Mouse (Mus musculus) right cerebral cortex, postnatal 10 days (tissue): ENCODE measurements around the gene Mybbp1a.

Experiments
- DNase-seq, 2 experiments: peaks; one replicate each; pipeline ENCODE4 v3.0.0; 2021; ENCODE audit warnings: low spot score in 2 of 2

Mybbp1a gene

DNA sequence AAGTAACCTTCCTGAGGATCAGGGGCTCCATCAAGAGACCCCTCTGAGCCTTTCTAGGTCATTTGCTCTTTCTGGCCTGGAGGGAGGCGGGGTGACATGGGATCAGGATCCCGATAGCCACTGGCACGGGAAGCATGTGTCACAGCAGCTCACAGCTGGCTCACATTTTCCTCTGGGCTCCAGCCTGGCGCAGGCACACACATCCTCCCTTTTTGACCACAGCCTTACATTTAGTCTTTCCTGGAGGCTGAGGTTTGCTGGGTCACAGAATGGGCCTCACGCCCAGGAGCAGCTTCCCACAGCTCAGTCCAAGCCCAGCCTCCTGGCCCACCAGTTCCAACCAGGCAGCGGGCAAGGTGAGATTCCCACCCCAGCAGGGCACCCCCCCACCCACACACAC lies 37.1 kb downstream of the Mybbp1a start:
- no peak for DNase-seq

DNA sequence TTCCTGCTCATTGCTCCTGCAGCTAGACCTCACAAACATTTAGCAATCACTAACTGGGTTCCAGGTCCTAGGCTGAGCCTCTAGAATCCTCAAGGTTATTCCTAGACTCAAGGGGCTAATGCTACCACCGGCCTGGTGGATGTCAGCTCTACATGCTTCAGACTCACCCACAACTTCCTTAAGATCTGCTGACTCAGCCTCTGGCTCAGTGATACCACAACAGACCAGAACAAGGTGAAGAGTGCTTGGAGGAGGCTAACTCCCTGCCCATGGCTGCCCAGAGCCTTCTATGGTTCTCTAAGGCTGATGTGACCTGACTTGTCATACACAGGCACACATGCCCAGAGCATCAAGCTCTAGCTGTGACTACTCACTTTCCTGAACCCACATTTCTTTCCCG lies 38.3 kb downstream of the Mybbp1a start:
- DNase-seq, result no peak

DNA sequence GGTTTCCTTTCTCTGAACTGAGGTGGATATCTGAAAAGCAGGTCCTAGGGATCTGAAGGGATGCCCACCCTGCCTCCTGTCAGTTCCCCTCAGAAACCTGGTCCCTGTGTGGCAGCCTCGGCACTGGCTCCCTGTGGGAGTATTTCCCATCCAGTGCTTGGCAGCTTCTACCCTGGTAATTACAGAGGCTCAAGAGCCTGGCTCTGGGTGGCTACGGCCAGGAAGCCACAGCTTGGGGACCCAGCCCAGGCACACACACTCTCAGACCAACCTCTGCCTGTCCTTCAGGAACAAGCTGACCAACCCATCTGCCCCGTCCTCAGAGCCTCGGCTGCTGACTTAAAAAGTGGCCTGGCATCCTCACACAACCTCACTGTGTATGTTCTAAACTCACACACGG lies 40.2 kb downstream of the Mybbp1a start:
- no peak for DNase-seq

DNA sequence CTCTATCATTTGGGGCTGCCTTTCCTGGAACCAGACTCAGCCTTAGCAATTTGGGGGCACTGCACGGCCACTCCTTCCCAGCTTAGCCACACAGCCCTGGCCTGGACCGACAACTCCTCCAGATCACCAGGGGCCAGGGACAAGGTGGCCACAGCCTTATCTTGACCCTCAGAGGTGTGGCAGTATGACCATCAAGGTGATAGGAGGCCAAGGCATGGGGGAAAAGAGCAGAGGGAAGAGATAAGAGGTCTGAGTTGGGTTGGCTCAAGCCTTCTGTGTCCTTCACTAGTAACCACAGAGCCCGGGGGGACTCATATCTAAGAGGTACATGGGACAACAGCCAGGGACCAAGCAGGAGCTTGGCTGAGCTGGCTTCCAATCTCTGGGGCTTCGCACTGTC lies 40.8 kb downstream of the Mybbp1a start:
- DNase-seq, result no peak

DNA sequence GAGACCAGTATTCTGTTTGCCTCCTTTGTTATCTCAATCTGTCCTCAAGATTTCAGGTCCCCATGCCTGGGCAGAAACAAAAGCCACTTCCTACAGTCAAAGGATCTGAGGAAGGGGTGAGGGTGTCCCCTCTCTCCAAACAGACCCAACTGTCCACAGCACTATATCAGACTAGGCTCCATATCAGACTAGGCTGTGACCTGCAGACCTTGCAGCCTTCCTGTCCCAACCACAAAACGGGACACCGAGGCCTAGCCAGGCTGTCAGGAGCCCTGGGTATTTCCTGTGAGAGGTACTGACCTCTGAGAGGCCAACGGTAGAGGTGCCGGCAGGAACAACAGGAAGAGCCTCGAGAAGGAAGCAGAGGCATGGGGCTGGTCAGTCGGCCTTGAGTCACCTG lies 43.4 kb downstream of the Mybbp1a start:
- no peak for DNase-seq

DNA sequence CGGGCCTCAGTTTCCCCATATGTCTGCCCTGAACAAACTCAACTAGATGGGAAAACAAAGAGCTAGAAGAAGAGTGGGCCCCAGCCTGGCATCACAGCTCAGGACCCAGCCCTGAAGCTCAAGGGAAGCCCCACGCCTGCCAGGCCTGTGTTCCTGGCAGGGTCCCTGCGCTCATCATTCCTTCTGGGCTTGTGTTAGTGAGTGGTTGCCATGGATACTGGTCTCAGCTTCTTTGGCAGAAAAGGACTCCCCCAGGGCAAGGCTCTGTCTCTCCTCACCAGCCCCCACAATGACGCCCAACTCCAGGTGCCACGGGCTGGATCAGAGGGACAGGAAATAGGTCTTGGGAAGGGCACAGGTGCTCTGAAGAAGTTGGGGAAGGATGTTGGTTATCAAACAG lies 44.0 kb downstream of the Mybbp1a start:
- peak; percentile 74 to 87 for DNase-seq

DNA sequence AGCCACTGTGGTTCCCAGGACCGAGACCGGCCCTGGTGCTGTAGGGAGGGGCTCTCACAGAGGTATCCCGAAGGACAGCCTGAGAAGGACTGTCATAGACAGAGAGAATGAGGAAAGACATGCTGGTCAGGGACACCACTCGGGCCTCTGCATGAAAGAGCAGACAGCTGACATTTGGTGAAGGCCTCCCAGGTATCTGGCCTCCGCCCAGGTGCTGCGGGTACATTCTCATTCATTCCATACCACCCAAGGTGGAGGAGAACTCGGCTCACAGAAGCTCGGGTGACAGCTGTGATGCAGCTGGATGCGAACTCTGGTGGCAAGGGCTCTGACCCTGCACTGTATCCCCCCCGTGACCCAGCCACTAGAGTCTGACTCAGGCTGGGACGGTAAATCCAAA lies 44.8 kb downstream of the Mybbp1a start:
- no peak for DNase-seq

DNA sequence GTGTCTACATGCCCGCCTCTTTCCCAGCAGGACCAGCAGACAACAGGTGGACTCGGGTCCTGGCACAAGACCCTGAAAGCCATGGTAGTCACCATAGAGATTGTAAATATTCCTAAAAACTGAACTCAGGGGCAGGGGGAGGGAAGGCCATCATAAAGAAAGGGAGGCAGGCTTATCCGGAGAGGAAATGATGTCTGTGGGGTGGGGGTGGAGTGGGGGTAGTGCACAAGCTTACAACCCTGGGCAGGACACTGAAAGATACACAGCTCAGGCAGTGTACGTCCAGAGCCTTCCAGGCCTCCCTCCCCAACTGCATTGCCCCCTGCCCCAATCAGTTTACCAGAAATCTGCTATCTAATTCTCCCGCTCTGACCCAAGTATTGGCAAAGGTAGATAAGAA lies 46.0 kb downstream of the Mybbp1a start:
- DNase-seq, result no peak

DNA sequence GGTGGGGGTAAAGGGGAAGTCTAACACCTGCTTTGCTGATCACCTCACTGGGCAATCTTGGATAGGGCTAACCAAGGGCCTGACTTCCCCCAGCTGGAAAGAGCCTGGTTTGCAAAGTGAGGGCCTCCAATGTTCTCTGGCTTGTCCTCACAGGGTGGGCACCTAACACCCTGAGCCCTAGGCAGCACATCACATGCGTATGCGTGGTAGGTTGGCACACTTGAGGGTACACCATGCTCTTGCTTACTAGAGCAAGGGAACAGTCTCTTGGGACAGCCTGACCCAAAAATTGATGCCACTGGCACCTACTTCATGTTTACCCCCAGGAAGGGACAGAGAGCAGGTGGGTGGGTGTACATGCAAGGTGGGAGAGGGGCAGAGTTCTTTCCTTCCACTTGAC lies 46.6 kb downstream of the Mybbp1a start:
- no peak for DNase-seq

DNA sequence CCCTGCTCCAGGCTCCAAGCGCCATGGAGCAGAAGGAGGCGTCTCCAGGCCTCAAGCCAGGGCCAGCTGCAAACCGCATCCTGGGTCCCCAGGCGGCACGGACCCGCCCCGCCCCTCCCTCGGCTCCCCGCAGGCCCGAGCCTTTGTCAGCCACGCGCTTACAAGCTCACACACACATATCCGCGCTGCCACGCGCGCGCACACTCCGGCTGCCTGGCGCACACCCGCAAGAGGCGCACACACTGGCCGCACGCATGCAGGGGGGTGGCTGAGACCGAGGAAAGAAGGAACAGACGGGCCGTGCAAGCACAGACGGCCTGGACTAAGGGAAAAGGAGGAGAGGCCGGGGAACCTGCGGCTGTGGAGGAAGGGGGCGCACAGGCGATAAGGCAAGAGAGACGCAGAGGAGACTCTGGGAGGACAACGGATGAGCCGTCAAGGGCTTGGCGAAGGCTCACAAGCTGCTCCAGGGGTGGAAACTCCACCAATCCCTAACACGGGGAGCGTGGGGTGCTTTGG lies 47.7 kb downstream of the Mybbp1a start:
- peak; percentile 86 to 90 for DNase-seq

DNA sequence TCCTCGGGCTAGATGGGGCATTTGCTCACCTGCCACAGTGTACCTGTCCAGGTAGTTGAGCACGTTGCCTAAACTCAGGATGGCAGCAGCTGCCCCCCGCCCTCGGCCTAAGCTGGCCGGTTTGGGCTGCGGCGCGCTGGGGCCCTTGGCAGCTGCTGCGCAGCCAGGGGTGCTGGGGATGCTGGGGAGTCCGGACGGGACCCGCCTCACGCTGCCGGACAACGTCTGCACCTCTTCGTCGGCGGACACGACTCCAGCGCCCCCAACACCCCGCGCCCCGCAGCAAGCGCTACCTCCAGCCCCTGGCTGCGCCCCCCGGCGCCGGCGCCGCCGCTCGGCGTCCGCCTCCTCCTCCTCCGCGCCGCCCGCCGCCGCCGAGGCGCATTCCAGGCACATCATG lies 48.2 kb downstream of the Mybbp1a start:
- DNase-seq, result no peak

DNA sequence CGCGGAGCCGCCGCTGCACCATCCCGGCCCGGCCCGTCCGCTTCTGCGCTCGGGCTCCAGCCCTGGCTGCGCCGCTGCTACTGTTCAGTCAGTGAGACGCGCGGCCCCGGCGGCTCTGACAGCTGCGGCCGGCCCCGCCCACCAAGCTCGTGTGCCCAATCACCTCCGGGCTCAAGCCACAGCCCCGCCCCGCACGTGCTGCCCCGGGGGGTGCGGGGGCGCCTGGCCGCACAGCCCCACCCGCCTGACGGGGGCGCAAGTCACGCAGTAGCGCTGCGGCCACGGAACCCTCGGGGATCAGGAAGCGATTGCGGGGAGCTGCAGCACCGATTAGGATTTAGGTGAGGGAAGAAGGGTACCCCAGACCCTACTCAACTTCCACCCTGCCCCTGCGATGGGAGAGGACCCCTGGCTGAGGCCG lies 48.7 kb downstream of the Mybbp1a start, which contains the start of gene Spns2:
TSS of gene Spns2 (minus strand) at position 24 of the 421 bp plus-strand sequence.
- DNase-seq, result peak; percentile 95 to 96

DNA sequence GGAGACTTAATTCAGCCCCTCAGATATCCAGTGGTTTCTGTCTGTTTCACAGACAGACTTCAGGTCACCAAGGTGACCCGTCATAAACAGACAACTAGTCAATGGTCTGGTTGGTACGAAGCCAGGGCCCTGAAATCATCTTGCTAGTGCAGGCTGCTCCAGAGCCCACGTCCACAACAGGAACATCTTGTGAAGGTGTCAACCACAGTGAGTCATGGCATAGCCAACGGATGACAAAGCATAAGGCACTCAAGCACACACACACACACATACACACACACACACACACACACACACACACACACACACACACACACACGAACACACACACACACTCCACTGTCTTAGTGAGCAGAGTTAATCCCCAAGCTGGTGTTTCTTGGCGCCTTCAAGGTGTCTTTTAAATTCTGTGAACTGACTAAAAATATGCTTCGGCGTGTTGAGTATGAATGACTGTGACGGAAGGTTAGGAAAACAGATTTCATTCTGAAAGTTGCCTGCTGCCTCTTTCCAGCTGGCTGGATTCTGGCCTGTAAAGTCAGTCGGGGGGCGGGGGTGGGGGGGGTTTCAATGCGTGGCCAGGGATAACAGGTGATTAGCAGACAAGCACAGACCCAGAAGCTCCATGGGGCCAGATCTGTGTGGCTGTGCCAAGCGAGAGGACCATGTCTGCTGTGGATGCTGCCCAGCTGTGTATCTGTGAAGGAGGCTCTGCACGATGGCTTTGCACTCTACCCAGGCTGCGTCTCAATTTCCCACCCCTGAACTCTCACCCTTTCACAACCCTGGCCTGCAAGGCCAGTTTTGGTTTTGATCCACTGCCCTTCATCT lies 50.2 kb downstream of the Mybbp1a start:
- DNase-seq, result peak; percentile 49 to 66

DNA sequence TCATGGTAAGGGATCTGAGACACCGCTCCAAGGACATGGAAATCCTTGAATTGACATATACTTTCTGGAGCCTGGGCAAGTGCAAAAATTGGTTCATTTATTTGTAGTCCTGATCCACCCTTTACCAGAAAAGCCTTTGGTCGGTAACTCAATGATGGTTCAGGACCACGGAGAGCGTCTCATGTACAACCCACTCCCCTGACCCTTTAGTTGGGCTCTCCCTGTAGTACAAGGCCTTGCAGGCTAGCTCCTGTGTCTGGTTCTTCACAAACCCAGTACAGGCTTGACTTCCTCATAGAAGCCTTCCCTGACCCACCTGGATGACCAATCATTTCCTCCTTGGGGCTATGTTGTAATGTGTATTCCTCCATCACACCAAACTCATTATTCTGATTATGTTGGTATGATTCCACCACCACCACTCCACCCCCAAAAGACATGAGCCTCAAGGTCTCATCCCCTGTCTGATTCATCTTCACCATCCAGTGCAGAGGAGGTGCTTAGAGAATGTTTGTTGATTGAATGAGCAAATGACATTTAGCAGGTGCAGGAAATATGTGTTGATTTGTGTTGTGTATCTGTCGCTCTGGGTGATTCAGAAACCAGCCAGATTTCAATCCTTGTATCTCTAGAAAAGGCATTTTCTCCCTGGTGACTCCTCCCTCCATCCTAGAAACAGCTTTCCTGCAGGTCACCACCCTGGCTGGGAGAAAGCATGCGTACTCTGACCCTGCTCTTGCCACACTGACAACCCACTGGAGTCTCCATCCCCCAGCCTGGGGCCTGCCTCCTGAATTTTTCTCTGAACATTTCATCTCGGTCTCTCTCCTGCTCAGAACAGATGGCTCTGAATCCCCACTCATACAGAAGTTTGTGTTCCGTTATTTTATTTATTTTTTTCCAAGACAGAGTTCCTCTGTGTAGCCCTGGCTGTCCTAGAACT lies 53.2 kb downstream of the Mybbp1a start:
- DNase-seq, result no peak

DNA sequence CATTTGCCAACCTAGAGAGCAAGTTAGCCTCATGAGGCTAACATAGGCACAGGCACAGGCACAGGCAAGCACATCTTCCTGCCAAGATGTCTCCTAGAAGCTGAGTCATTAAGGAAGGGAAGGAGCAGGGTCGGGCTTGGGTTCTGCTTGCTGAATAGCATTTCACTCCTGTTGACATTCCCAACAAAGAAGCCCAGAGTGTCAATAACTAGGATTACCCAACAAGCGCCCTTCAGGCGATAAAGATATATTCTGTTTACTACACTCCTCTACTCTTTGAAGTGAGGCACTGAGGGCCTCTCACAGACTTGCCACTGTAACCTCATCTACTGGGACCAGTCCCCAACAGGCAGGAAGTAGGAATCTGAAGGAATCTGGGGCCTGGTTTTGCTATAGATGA lies 54.9 kb downstream of the Mybbp1a start:
- DNase-seq, result no peak

DNA sequence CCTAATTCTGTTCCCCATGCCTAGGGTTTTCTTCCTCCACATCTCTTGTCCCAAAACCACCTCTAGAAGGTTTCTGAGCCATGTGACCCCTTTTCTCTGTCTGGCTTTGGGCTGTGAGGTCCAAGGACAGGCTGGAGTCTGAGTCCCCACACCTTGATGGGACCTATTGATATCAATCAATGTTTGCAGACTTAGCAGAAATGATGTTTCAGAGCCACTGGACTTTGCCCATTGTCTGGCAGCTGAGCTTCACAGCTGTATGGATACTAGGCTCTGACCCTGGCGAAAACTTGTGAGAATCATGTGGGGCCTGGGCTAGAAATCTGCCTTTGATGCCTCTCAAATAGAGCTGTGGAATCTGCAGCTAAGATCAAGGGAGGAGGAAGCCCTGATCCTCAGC lies 55.6 kb downstream of the Mybbp1a start:
- DNase-seq, result no peak

DNA sequence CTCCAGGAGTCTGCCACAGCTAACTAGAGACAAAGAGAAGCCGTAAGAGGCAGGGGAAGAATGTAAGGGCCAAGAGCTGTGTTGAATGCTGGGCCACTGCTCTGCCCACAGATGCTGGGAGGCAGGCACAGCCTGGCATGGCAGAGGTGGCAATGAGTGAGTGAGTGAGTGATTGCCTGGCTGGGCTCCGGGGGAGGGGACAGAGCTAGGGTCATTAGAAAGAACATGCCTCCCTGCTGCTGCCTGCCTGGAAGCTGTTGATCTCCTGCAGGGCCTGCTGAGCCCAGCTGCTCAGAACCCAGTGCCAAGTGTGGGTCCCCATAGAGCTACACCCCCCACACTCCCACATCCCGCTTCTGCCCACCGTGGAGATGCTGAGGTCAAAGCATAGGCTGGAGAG lies 56.2 kb downstream of the Mybbp1a start:
- no peak for DNase-seq

DNA sequence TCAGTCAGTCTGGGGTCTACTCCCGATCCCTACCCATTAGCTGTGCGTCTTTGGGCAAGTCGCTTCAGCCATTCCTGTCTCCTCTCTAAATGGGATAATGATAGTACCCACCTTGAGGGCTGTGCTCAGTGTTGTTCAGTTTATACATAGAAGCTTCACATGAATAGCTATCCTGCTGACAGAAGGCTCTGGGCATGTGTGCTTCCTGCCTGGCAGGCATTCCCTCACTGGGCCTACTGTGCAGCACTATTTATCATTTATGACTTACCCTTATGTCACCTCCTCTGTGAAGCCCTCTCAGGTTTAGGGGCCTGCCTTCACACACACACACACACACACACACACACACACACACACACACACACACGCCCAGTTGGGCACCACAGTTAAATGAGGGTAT lies 59.0 kb downstream of the Mybbp1a start:
- no peak for DNase-seq
